Mouse (Mus musculus): ENCODE measurements around the gene Thumpd3. TPM values are rescaled to one million over a fixed set of nuclear protein-coding genes. Genes with fewer than 3 reads are reported as not detected.

The Thumpd3 gene
- polyA plus RNA-seq (2016; fragmentation: Nextera tagmentation; extraction: Ambion mirVana), result 65.8 and 66.2 TPM in 2 replicates

GRCm38 (mm10) chr6:113046041-113046975 is at the start of gene Thumpd3:
Gene Thumpd3 (plus strand): TSS chr6:113046225.
- Histone ChIP-seq H3K9me3 (no peaks in the 10 kb centered on the region), H3K4me1 (peaks cover 19% of the 10 kb centered on the region), H3K27ac (replicated peaks) (peak within 1 kb of the TSS; percentile 90), H3K27me3 (replicated peaks; ENCODE audit: low read depth, poor library complexity, severe bottlenecking) (no peaks in the 10 kb centered on the region), H3K4me3 (peak within 1 kb of the TSS; percentile 87), H3K36me3 (replicated peaks) (peaks cover 32% of the 10 kb centered on the region)
- 1% methylated on average over 59 of the region's 59 CpGs for WGBS
- DNase-seq (ENCODE audit: low spot score), result peak; percentile 99

DNA sequence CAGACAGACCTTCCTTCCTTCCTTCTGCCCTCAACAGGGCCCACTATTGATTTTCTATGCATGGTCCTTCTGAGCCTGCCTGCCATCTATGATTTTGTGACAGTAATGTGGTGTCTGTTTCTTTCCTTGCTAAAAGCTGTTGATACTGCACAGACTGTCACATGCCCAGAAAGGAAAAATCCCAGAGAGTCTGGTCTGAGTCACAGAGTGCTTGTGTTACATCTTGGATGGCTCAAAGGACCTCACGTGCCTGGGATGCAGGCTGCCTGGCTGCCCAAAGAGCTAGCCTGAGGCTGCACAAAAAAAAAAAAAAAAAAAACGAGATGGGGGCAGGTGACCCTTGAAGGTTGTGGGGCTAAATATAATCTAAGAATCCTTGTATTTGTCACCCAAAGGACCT is 46.8 kb upstream of the Thumpd3 start:
- 43% methylated on average over 2 of the region's 2 CpGs for WGBS
- no peaks in the 10 kb centered on the region for H3K36me3 ChIP-seq (replicated peaks)
- H3K27ac ChIP-seq (replicated peaks), result no peak overlapping the region
- peaks cover 6% of the 10 kb centered on the region; the same call in 1 of the 2 replicates for H3K4me1 ChIP-seq
- H3K27me3 ChIP-seq (replicated peaks; ENCODE audit: low read depth, poor library complexity, severe bottlenecking), result no peaks in the 10 kb centered on the region
- H3K9me3 ChIP-seq, result no peaks in the 10 kb centered on the region
- no peak for DNase-seq (ENCODE audit: low spot score)
- no peak overlapping the region for H3K4me3 ChIP-seq

DNA sequence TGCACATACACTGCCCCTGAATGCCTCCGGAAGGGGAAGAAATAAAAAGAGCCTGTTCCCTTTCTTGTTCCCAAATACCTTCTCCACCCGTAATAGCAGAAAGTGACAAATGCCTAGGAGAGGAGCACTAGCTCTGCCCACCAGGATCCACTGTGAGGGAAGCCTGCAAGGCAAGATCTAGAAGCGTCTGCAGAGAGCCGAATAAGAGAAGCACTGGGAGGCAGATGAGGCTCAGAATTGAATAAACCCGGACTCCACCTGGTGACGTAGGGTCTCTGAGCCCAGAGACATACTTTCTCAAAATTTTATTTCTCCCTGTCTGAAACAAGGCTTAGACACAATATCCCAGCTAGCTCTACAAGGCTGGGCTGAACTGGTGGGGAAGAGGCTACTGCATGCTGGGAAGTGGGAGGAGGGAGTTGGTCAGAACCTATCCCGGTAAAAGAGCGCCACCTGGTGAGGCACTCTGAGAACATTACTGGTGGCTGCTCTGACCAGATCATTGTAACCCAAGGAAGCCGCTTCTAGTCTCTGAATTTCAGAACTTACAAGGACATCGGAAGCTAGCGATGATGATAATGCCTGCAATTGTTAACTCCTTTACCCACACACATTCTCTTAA is 45.2 kb upstream of the Thumpd3 start:
- peak; percentile 87 for DNase-seq (ENCODE audit: low spot score)
- Histone ChIP-seq H3K9me3 (no peaks in the 10 kb centered on the region), H3K4me3 (no peak overlapping the region), H3K27ac (replicated peaks) (peak overlapping the region; percentile 69), H3K4me1 (peaks cover 6% of the 10 kb centered on the region; the same call in 1 of the 2 replicates), H3K36me3 (replicated peaks) (no peaks in the 10 kb centered on the region), H3K27me3 (replicated peaks; ENCODE audit: low read depth, poor library complexity, severe bottlenecking) (no peaks in the 10 kb centered on the region)
- 42% methylated on average over 11 of the region's 11 CpGs for WGBS

DNA sequence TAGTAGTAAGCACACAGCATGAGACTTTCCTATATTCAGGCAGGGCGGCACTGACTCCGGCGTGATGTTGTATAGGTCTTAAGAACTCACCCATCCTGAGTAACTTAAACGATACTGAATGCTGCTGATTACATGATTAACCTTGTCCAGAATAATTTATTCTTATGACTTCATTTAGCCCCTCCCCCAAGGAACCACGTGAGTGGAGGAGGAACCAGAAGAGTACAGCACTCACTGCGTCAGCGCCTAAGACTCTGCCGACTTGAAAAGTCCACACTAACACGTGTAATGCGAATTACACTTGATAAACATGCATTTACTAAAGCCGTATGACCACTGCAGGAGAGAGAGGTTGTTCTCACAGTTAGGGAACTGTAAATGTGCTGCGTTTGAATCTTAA is 44.3 kb upstream of the Thumpd3 start:
- peaks cover 6% of the 10 kb centered on the region; the same call in 1 of the 2 replicates for H3K4me1 ChIP-seq
- H3K27me3 ChIP-seq (replicated peaks; ENCODE audit: low read depth, poor library complexity, severe bottlenecking), result no peaks in the 10 kb centered on the region
- H3K36me3 ChIP-seq (replicated peaks), result no peaks in the 10 kb centered on the region
- H3K9me3 ChIP-seq, result no peaks in the 10 kb centered on the region
- H3K27ac ChIP-seq (replicated peaks), result no peak overlapping the region
- 76% methylated on average over 12 of the region's 12 CpGs for WGBS
- no peak overlapping the region for H3K4me3 ChIP-seq
- DNase-seq (ENCODE audit: low spot score), result no peak

- H3K4me1 ChIP-seq, result peaks cover 6% of the 10 kb centered on the region; the same call in 1 of the 2 replicates
Measured at GRCm38 (mm10) chr6:113003313-113004111, 42.5 kb upstream of the Thumpd3 start.

DNA sequence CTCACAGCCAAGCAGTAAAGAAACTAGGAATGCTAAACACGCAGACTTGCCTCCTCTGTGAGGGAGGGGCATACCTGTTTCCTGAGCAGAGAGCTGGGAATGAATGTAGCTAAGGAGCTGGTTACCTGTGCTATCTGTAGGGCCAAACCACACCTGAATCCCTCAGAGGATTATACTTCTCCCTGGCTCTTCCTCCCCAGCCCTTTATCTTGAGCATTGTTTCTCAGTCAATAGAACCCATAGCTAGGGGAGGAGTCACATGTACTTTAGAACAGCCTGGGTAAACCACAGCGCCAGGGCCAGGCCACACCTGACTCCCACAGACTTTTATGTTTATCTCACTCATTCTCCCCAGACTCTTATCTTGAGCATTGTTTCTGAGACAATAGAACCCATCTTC is 39.2 kb upstream of the Thumpd3 start:
- no peaks in the 10 kb centered on the region for H3K27me3 ChIP-seq (replicated peaks; ENCODE audit: low read depth, poor library complexity, severe bottlenecking)
- H3K27ac ChIP-seq (replicated peaks), result no peak overlapping the region
- DNase-seq (ENCODE audit: low spot score), result no peak
- peaks cover 6% of the 10 kb centered on the region for H3K4me1 ChIP-seq
- H3K4me3 ChIP-seq, result no peak overlapping the region
- H3K9me3 ChIP-seq, result peaks cover 8% of the 10 kb centered on the region; the same call in 1 of the 2 replicates
- 67% methylated on average over 2 of the region's 2 CpGs for WGBS
- H3K36me3 ChIP-seq (replicated peaks), result no peaks in the 10 kb centered on the region

More at GRCm38 (mm10) chr6:113003313-113004111, 42.5 kb upstream of the Thumpd3 start:
- WGBS, result 91% methylated on average over 10 of the region's 10 CpGs
- Histone ChIP-seq H3K36me3 (replicated peaks) (no peaks in the 10 kb centered on the region), H3K27me3 (replicated peaks; ENCODE audit: low read depth, poor library complexity, severe bottlenecking) (no peaks in the 10 kb centered on the region), H3K4me3 (no peak overlapping the region), H3K9me3 (peaks cover 8% of the 10 kb centered on the region; the same call in 1 of the 2 replicates), H3K27ac (replicated peaks) (no peak overlapping the region)
- DNase-seq (ENCODE audit: low spot score), result no peak

DNA sequence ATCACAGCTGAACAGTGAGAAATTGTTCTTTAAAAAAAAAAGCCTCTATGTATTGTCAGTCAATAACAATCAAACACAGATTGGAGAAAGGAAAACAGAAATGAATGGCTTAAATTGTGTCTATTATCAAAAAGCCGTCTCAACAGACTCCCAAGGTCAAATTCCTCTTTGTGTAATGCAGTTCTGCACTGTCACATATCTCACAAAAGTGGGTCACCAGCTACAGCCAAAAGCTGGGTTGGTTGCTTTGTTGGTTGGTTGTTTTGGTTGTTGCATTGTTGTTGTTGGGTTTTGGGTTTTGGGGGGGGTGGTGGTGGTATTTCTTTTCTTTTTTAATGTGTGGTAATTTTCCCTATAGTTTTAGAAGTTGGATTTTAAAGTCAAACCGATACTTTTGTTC is 34.1 kb upstream of the Thumpd3 start:
- no peak for DNase-seq (ENCODE audit: low spot score)
- H3K4me3 ChIP-seq, result no peak overlapping the region
- 65% methylated on average over 2 of the region's 2 CpGs for WGBS
- H3K9me3 ChIP-seq, result peaks cover 8% of the 10 kb centered on the region; the same call in 1 of the 2 replicates
- peak overlapping the region; percentile 65 for H3K27ac ChIP-seq (replicated peaks)
- no peaks in the 10 kb centered on the region for H3K36me3 ChIP-seq (replicated peaks)
- H3K27me3 ChIP-seq (replicated peaks; ENCODE audit: low read depth, poor library complexity, severe bottlenecking), result no peaks in the 10 kb centered on the region
- H3K4me1 ChIP-seq, result peaks cover 31% of the 10 kb centered on the region

DNA sequence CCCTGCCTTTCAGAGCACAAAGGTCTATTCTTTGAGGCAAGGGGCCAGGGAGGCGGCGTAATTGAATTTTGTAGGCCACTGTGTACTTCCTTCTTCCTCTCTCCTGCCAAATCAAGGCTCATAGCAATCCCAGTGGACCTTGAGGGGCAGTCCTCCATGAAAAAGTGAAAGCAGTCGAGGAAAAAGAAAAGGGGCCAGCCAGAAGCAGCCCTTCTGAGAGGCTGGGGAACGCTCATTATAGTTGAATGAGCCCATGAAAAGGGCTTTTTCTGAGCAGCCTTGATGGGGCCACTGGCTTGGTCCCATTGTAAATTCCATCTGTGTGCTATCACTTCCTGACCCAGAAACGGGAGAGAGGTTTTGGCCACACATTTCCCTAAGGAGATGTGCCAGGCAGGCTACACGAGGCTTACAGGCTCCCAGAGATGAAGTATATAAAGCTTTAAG is 33.5 kb upstream of the Thumpd3 start:
- WGBS, result 9% methylated on average over 6 of the region's 6 CpGs
- Histone ChIP-seq H3K4me3 (no peak overlapping the region), H3K27me3 (replicated peaks; ENCODE audit: low read depth, poor library complexity, severe bottlenecking) (no peaks in the 10 kb centered on the region), H3K9me3 (peaks cover 6% of the 10 kb centered on the region; the same call in 1 of the 2 replicates), H3K4me1 (peaks cover 33% of the 10 kb centered on the region), H3K27ac (replicated peaks) (peak overlapping the region; percentile 80), H3K36me3 (replicated peaks) (no peaks in the 10 kb centered on the region)
- peak; percentile 63 for DNase-seq (ENCODE audit: low spot score)

DNA sequence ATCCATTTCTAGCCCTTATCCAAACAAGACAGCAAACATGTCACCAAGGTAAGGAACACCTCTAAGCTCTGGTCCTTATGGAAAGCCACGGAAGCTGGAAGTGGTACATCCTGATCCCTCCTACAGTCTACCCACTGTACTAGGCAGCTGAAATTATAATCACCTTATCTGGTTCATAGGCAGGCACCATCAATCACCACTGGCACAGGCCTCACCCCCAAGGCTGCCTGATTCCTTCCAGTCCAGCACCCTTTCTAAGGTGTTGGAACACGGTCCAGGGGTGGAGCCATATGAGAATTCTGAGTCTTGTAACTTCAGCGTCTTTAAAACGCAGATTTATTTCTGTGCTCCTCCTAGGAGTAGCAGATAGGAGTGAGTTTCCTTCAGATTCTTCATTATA is 32.5 kb upstream of the Thumpd3 start:
- Histone ChIP-seq H3K36me3 (replicated peaks) (no peaks in the 10 kb centered on the region), H3K9me3 (no peaks in the 10 kb centered on the region), H3K27me3 (replicated peaks; ENCODE audit: low read depth, poor library complexity, severe bottlenecking) (no peaks in the 10 kb centered on the region), H3K27ac (replicated peaks) (peak overlapping the region; percentile 80), H3K4me3 (no peak overlapping the region), H3K4me1 (peaks cover 43% of the 10 kb centered on the region)
- no peak for DNase-seq (ENCODE audit: low spot score)
- WGBS, result 90% methylated on average over 4 of the region's 4 CpGs

GRCm38 (mm10) chr6:113017500-113018047 is 28.5 kb upstream of the Thumpd3 start:
- Histone ChIP-seq H3K27me3 (replicated peaks; ENCODE audit: low read depth, poor library complexity, severe bottlenecking) (no peaks in the 10 kb centered on the region), H3K4me3 (no peak overlapping the region), H3K27ac (replicated peaks) (0 out of 2 replicates have a peak overlapping the region, but pooled peaks have one; percentile 14), H3K36me3 (replicated peaks) (no peaks in the 10 kb centered on the region), H3K4me1 (peaks cover 31% of the 10 kb centered on the region), H3K9me3 (no peaks in the 10 kb centered on the region)
- WGBS, result 63% methylated on average over 12 of the region's 12 CpGs
- no peak for DNase-seq (ENCODE audit: low spot score)

DNA sequence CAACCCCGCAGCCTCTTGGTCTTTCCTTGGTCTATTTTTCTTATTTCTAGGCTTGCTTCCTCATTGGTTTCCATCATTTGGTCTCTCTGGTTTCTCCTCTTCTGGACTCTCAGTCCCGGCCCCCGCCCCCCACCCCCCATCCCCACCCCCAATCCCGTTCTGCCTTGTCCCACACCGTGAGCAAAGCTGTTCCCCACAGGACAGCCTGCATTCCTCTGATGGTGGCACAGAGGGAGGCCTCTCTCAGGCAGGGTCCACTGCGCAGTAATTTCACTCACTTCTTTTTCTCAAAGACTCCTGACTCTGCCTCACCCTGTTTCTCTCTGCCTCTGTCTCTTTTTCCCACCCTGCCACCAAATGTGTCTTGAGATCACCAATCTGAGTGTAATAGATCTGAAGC is 27.9 kb upstream of the Thumpd3 start:
- H3K27ac ChIP-seq (replicated peaks), result no peak overlapping the region; the same call in 1 of the 2 replicates
- no peaks in the 10 kb centered on the region for H3K9me3 ChIP-seq
- WGBS, result 36% methylated on average over 6 of the region's 6 CpGs
- no peak for DNase-seq (ENCODE audit: low spot score)
- H3K36me3 ChIP-seq (replicated peaks), result no peaks in the 10 kb centered on the region
- no peak overlapping the region for H3K4me3 ChIP-seq
- peaks cover 26% of the 10 kb centered on the region for H3K4me1 ChIP-seq
- no peaks in the 10 kb centered on the region for H3K27me3 ChIP-seq (replicated peaks; ENCODE audit: low read depth, poor library complexity, severe bottlenecking)

All from embryonic facial prominence, embryonic 10.5 days (tissue).